Mouse (Mus musculus) liver, adult 2 months (tissue): ENCODE data around the gene Crtac1.

ENCODE experiments used
- CTCF ChIP-seq: fragments of 200-500 bp; IDR thresholded peaks from 2 replicates; pipeline ENCODE4 v1.5.1; 2011; ENCODE audit warnings: low read depth, low read length, control low read depth
- POLR2A ChIP-seq: fragments of 200-500 bp; IDR thresholded peaks from 2 replicates; pipeline ENCODE4 v1.6.1; 2011; ENCODE audit warnings: low read length, control low read depth; ENCODE audit not compliant: insufficient read depth; ENCODE audit errors: extremely low read depth

DNA sequence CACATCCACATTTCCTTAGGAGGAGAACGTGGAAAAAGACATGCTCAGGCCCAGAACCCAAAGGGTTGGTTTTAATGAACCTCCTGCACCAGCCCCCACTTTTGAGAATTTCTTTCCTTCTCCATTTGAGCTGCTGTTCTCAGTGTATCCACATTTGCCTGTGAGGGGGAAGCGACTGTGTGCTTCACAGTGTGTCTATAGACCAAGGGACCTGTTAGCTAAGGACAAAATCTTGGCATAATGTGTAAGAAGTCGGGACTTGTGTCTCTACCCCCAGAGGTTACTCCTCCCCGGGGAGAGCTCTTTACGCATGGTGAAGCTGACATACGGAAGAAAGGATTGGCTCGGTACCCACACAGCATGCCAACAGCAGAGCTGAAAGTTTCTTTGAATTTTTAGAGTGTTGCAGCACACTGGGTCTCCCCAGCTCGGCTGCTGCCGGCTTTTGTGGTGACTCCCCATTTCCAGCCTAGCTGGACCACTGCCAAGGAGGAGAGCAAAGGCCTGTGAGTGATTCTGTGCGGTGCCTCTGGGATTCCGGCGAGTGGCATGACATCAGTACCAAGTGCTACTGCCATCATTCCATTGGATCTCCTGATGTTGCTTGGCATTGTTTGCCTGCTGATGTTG lies 174.9 kb downstream of the Crtac1 start:
- TF ChIP-seq CTCF (no peak), POLR2A (no peak)
